Comparison of ENCODE assay signal across 12 mouse cellular contexts in the genomic region with DNA sequence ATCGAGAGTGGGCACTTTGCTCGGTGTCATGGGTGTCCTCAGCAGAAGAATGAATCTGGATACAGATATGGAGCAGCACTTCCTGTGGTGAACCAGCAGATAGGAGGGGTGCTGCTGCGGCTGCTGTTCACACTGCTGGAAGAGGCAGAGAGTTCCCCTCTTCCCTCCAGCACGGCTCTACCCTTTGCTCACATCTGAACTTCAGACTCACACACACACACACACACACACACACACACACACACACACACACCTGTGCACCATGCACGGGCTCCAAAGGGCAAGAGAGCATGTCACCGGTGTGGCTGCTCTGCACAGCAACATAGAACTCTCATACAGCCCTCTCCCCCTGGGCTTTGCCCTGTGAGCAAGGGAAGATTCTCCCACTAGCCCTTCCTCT. TPM values are rescaled to one million over a fixed set of nuclear protein-coding genes. Genes with fewer than 3 reads are reported as not detected.
DNase-seq lines count a peak whose midpoint lies in the region; ATAC-seq lines count a peak whose summit lies in the region.
"Had no signal": no experiment of that assay in that cellular context is flagged by ENCODE, and none has a peak within 500 bp of the region (broad histone marks: within the 10 kb centered on the region; RNA-seq: fewer than 3 reads in every experiment).

No protein-coding gene starts in this region.

- no peak overlapping the region for H3K4me3 ChIP-seq in hindbrain, embryonic 10.5 days
- no peak overlapping the region for H3K4me3 ChIP-seq in hindbrain, embryonic 14.5 days (replicated peaks; ENCODE audit: low read length)
- H3K4me3 ChIP-seq in limb, embryonic 15.5 days = no peak overlapping the region
- no peak overlapping the region for H3K4me3 ChIP-seq in forebrain, embryonic 15.5 days
- H3K4me3 ChIP-seq: limb, embryonic 13.5 days; neural tube, embryonic 12.5 days had no signal

- no peak for DNase-seq in hindbrain, embryonic 10.5 days (ENCODE audit: low spot score)
- no peak for DNase-seq in hindbrain, embryonic 14.5 days (ENCODE audit: low spot score)
- peak; percentile 57 for DNase-seq in A20 (ENCODE audit: low read depth, low spot score)
- no peak for DNase-seq in left cerebral cortex, adult 9 months (ENCODE audit: low spot score in 2 of 2)
- no peak for DNase-seq in Muller cell, postnatal 12 days (ENCODE audit: inconsistent ontology term)
- DNase-seq: gastrocnemius, postnatal 36 days had no signal

- H3K9me3 ChIP-seq in hindbrain, embryonic 10.5 days = no peaks in the 10 kb centered on the region
- no peaks in the 10 kb centered on the region for H3K9me3 ChIP-seq in hindbrain, embryonic 14.5 days (ENCODE audit: control insufficient read depth, low read length)
- no peaks in the 10 kb centered on the region for H3K9me3 ChIP-seq in limb, embryonic 15.5 days
- H3K9me3 ChIP-seq in forebrain, embryonic 15.5 days = no peaks in the 10 kb centered on the region
- H3K9me3 ChIP-seq: limb, embryonic 13.5 days; neural tube, embryonic 12.5 days had no signal

- H3K9ac ChIP-seq in hindbrain, embryonic 14.5 days = no peak overlapping the region
- H3K9ac ChIP-seq in limb, embryonic 15.5 days = no peak overlapping the region
- H3K9ac ChIP-seq in forebrain, embryonic 15.5 days (replicated peaks) = no peak overlapping the region
- H3K9ac ChIP-seq: limb, embryonic 13.5 days; neural tube, embryonic 12.5 days had no signal

- H3K4me2 ChIP-seq in hindbrain, embryonic 14.5 days (replicated peaks) = no peak overlapping the region
- H3K4me2 ChIP-seq in limb, embryonic 15.5 days = no peak overlapping the region
- H3K4me2 ChIP-seq in forebrain, embryonic 15.5 days (replicated peaks) = no peak overlapping the region
- H3K4me2 ChIP-seq: limb, embryonic 13.5 days; neural tube, embryonic 12.5 days had no signal

- WGBS in hindbrain, embryonic 10.5 days = 65% methylated on average over 6 of the region's 6 CpGs
- WGBS in hindbrain, embryonic 14.5 days = 59% methylated on average over 6 of the region's 6 CpGs
- WGBS in limb, embryonic 15.5 days = 52% methylated on average over 6 of the region's 6 CpGs
- 56% methylated on average over 6 of the region's 6 CpGs for WGBS in forebrain, embryonic 15.5 days

- H3K27me3 ChIP-seq in hindbrain, embryonic 10.5 days (ENCODE audit: insufficient read depth, poor library complexity, severe bottlenecking) = peaks cover 31% of the 10 kb centered on the region
- no peaks in the 10 kb centered on the region for H3K27me3 ChIP-seq in hindbrain, embryonic 14.5 days (ENCODE audit: control insufficient read depth, insufficient read depth, low read length)
- no peaks in the 10 kb centered on the region for H3K27me3 ChIP-seq in limb, embryonic 15.5 days
- H3K27me3 ChIP-seq in forebrain, embryonic 15.5 days = no peaks in the 10 kb centered on the region
- H3K27me3 ChIP-seq: neural tube, embryonic 12.5 days had no signal

- H3K4me1 ChIP-seq in hindbrain, embryonic 10.5 days (replicated peaks) = peaks cover 34% of the 10 kb centered on the region
- peaks cover 6% of the 10 kb centered on the region; the same call in 1 of the 2 replicates for H3K4me1 ChIP-seq in hindbrain, embryonic 14.5 days (replicated peaks; ENCODE audit: control insufficient read depth, insufficient read depth, low read length)
- H3K4me1 ChIP-seq in limb, embryonic 15.5 days = peaks cover 10% of the 10 kb centered on the region
- H3K4me1 ChIP-seq in forebrain, embryonic 15.5 days = no peaks in the 10 kb centered on the region

- 0 out of 2 replicates have a peak overlapping the region, but pooled peaks have one; percentile 36 for H3K27ac ChIP-seq in hindbrain, embryonic 10.5 days
- H3K27ac ChIP-seq in hindbrain, embryonic 14.5 days = no peak overlapping the region
- H3K27ac ChIP-seq in limb, embryonic 15.5 days = no peak overlapping the region
- no peak overlapping the region for H3K27ac ChIP-seq in forebrain, embryonic 15.5 days (replicated peaks)
- H3K27ac ChIP-seq: limb, embryonic 13.5 days; neural tube, embryonic 12.5 days had no signal

- no peak for ATAC-seq in hindbrain, embryonic 14.5 days (ENCODE audit: low FRiP score)
- ATAC-seq in hematopoietic stem cell, adult 5-6 weeks (replicated peaks in 1 of 2; ENCODE audit: insufficient read depth in 1 of 2, low FRiP score in 2 of 2, low TSS enrichment in 1 of 2, low read depth in 1 of 2, poor library complexity in 2 of 2, severe bottlenecking in 2 of 2) = peak; percentile 70 to 78
- 0 out of 2 replicates have a peak, but pooled peaks have one; percentile 55 for ATAC-seq in limb, embryonic 15.5 days (ENCODE audit: insufficient number of reproducible peaks, low FRiP score, low TSS enrichment, low read depth)
- ATAC-seq in forebrain, embryonic 15.5 days (replicated peaks) = no peak

- no peaks in the 10 kb centered on the region for H3K36me3 ChIP-seq in hindbrain, embryonic 10.5 days
- H3K36me3 ChIP-seq in hindbrain, embryonic 14.5 days (replicated peaks; ENCODE audit: control insufficient read depth, insufficient read depth) = no peaks in the 10 kb centered on the region
- no peaks in the 10 kb centered on the region for H3K36me3 ChIP-seq in limb, embryonic 15.5 days
- no peaks in the 10 kb centered on the region for H3K36me3 ChIP-seq in forebrain, embryonic 15.5 days
- H3K36me3 ChIP-seq: G1E; limb, embryonic 13.5 days; neural tube, embryonic 12.5 days had no signal

RNA-seq across cellular contexts. Expression of gene Cbx4, which starts 20.3 kb away (rescaled TPM):
- 4.4 and 8.2 TPM in 2 replicates for polyA plus RNA-seq in hindbrain, embryonic 10.5 days (2016; fragmentation: Nextera tagmentation; extraction: Ambion mirVana)
- 16.8 and 20.2 TPM in 2 replicates for polyA plus RNA-seq in hindbrain, embryonic 14.5 days (2014; fragmentation: Nextera tagmentation; extraction: Ambion mirVana)
- total RNA-seq in hematopoietic stem cell, adult 5-6 weeks (2017) = 15.7 and 19.7 TPM in 2 replicates
- polyA plus RNA-seq in limb, embryonic 15.5 days (2015; fragmentation: Nextera tagmentation; extraction: Ambion mirVana) = 13.8 and 16.4 TPM in 2 replicates
- 15.5 and 16.5 TPM in 2 replicates for polyA plus RNA-seq in forebrain, embryonic 15.5 days (2015; fragmentation: Nextera tagmentation; extraction: Ambion mirVana)
- total RNA-seq: G1E had no signal

Comparison
In these comparisons a context has a peak if more than half of its experiments do, and no peak if none do; other contexts are left out.
1. ATAC-seq: peak in hematopoietic stem cell, adult 5-6 weeks (2 of 2) and limb, embryonic 15.5 days (single experiment); none in hindbrain, embryonic 14.5 days (single experiment) and forebrain, embryonic 15.5 days (single experiment).